Mouse (Mus musculus): ENCODE results near the gene Mtmr1. TPM values are rescaled to one million over a fixed set of nuclear protein-coding genes. Genes with fewer than 3 reads are reported as not detected.
"Not testable (repeated sequence)": the region's sequence is repeated elsewhere in the genome, so short reads cannot be mapped to it uniquely, and the experiment has no call there.

Gene Mtmr1
- polyA plus RNA-seq (2012; rRNA removed) = 14.9 and 15.0 TPM in 2 replicates
- 14.9 and 18.0 TPM in 2 replicates for polyA plus RNA-seq (2014; fragmentation: Nextera tagmentation; extraction: Ambion mirVana)

DNA sequence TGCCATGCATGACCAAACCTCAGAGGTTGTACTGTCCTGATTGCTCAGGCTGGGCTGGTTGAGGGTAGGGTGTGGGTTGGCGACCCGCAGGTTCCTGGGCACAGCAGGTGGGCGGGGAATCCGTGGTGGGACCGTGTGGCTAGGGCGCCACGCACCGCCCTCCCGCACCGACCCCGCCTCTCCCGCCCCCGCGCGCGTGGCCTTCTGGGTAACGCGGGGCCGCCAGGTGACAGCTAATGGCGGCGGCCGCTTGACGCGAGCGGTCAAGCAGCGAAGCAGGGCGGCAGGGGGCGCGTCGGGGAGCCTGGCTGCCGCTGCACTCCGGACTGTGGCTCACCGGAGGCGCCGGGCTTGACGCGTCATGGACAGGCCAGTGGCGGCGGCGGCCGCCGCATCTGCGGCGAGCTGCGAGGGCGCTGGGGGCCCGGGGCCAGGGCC, at the start of gene Mtmr1:
TSS of gene Mtmr1 (plus strand) at position 207 of the 438 bp plus-strand sequence.
- no peaks in the 10 kb centered on the region for H3K9me3 ChIP-seq (ENCODE audit: control insufficient read depth, low read length)
- peak within 1 kb of the TSS; percentile 52 for H3K4me2 ChIP-seq (replicated peaks; ENCODE audit: low read depth, low read length, severe bottlenecking)
- peak within 1 kb of the TSS; percentile 67 for H3K9ac ChIP-seq (ENCODE audit: low read depth, low read length, severe bottlenecking)
- DNase-seq (ENCODE audit: low spot score) (peak; percentile 63), ATAC-seq (ENCODE audit: low FRiP score, low read depth) (peak; percentile 85)
- no peaks in the 10 kb centered on the region for H3K27me3 ChIP-seq (ENCODE audit: control insufficient read depth, insufficient read depth, low read length)
- no peaks in the 10 kb centered on the region for H3K36me3 ChIP-seq (ENCODE audit: control insufficient read depth, insufficient read depth, low read length)
- 26% methylated on average over 29 of the region's 47 CpGs for WGBS
- no peaks in the 10 kb centered on the region for H3K4me1 ChIP-seq (ENCODE audit: control insufficient read depth, insufficient read depth, low read length)
- no peak for TF ChIP-seq POLR2A (IDR thresholded peaks at IDR 0.05; ENCODE audit: borderline replicate concordance, extremely low read depth, insufficient read depth, insufficient read length)
- peak within 1 kb of the TSS; percentile 60 for H3K4me3 ChIP-seq (replicated peaks; ENCODE audit: low read length)
- 0 out of 2 replicates have a peak within 1 kb of the TSS, but pooled peaks have one; percentile 13 for H3K27ac ChIP-seq (replicated peaks; ENCODE audit: low read depth, low read length)

DNA sequence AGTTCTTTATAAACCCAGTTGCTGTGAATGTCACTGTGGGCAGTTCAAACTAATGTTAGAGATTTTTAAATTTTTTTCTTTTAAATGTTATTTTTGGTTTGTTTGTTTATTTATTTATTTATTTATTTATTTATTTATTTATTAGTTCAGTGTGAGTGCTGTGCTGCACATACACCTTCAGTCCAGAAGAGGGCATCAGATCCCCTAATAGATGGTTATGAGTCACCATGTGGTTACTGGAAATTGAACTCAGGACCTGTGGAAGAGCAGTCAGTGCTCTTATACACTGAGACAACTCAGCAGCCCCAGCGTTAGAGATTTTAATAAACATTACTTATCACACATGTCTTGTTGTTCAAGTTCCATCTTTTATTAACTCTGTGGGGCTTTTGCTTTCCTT, 12.5 kb upstream of the Mtmr1 start:
- Histone ChIP-seq H3K4me3 (replicated peaks; ENCODE audit: low read length) (no peak overlapping the region), H3K36me3 (ENCODE audit: control insufficient read depth, insufficient read depth, low read length) (no peaks in the 10 kb centered on the region), H3K4me1 (ENCODE audit: control insufficient read depth, insufficient read depth, low read length) (no peaks in the 10 kb centered on the region), H3K9ac (ENCODE audit: low read depth, low read length, severe bottlenecking) (no peak overlapping the region), H3K9me3 (ENCODE audit: control insufficient read depth, low read length) (no peaks in the 10 kb centered on the region), H3K4me2 (replicated peaks; ENCODE audit: low read depth, low read length, severe bottlenecking) (no peak overlapping the region), H3K27ac (replicated peaks; ENCODE audit: low read depth, low read length) (no peak overlapping the region), H3K27me3 (ENCODE audit: control insufficient read depth, insufficient read depth, low read length) (no peaks in the 10 kb centered on the region)
- DNase-seq (ENCODE audit: low spot score) = no peak
- ATAC-seq (ENCODE audit: low FRiP score, low read depth) = no peak
- WGBS = 84% methylated on average over 1 of the region's 1 CpGs
- TF ChIP-seq POLR2A (IDR thresholded peaks at IDR 0.05; ENCODE audit: borderline replicate concordance, extremely low read depth, insufficient read depth, insufficient read length) = no peak

DNA sequence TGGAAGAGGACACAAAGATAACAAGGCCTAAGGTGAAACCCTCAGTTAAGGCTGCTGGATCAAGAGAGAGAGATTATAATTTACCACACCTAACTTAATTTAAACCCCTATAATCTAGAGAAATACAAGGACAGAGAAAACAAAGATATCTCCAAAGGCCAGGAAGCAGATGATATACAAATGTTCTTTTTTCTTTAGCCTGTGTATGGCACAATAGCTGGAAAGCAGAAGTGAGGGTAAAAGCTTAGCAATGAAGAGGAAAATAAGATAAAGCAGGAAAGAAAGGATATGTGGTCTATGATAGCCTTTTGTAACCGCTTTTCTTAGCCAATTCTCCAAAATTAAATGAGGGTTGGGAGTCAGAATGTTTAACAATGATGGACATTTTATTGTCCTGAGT, 9.2 kb upstream of the Mtmr1 start:
- Histone ChIP-seq H3K4me2 (replicated peaks; ENCODE audit: low read depth, low read length, severe bottlenecking) (no peak overlapping the region), H3K4me1 (ENCODE audit: control insufficient read depth, insufficient read depth, low read length) (no peaks in the 10 kb centered on the region), H3K9me3 (ENCODE audit: control insufficient read depth, low read length) (no peaks in the 10 kb centered on the region), H3K9ac (ENCODE audit: low read depth, low read length, severe bottlenecking) (no peak overlapping the region), H3K4me3 (replicated peaks; ENCODE audit: low read length) (no peak overlapping the region), H3K27me3 (ENCODE audit: control insufficient read depth, insufficient read depth, low read length) (no peaks in the 10 kb centered on the region), H3K36me3 (ENCODE audit: control insufficient read depth, insufficient read depth, low read length) (no peaks in the 10 kb centered on the region), H3K27ac (replicated peaks; ENCODE audit: low read depth, low read length) (no peak overlapping the region)
- WGBS = 53% methylated on average over 1 of the region's 1 CpGs
- ATAC-seq (ENCODE audit: low FRiP score, low read depth) (no peak), DNase-seq (ENCODE audit: low spot score) (no peak)
- no peak for TF ChIP-seq POLR2A (IDR thresholded peaks at IDR 0.05; ENCODE audit: borderline replicate concordance, extremely low read depth, insufficient read depth, insufficient read length)

DNA sequence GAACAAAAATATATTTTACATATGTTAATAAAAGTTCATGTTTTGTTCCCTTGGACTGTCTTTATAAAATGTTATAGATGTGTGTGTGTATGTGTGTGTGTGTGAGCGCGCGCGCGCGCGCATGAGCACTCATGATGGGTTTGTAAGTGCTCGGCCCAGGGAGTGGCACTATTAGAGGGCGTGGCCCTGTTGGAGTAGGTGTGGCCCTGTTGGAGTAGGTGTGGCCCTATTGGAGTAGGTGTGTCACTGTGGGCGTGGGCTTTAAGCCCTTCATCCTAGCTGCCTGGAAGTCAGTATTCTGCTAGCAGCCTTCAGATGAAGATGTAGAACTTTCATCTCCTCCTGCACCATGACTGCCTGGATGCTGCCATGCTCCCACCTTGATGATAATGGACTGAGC, 2.8 kb upstream of the Mtmr1 start:
- H3K9ac ChIP-seq (ENCODE audit: low read depth, low read length, severe bottlenecking); H3K4me3 ChIP-seq (replicated peaks; ENCODE audit: low read length); H3K36me3 ChIP-seq (ENCODE audit: control insufficient read depth, insufficient read depth, low read length); H3K4me1 ChIP-seq (ENCODE audit: control insufficient read depth, insufficient read depth, low read length); H3K4me2 ChIP-seq (replicated peaks; ENCODE audit: low read depth, low read length, severe bottlenecking); H3K9me3 ChIP-seq (ENCODE audit: control insufficient read depth, low read length); H3K27me3 ChIP-seq (ENCODE audit: control insufficient read depth, insufficient read depth, low read length); H3K27ac ChIP-seq (replicated peaks; ENCODE audit: low read depth, low read length); DNase-seq (ENCODE audit: low spot score); ATAC-seq (ENCODE audit: low FRiP score, low read depth): not testable (repeated sequence)
- 91% methylated on average over 10 of the region's 10 CpGs for WGBS

DNA sequence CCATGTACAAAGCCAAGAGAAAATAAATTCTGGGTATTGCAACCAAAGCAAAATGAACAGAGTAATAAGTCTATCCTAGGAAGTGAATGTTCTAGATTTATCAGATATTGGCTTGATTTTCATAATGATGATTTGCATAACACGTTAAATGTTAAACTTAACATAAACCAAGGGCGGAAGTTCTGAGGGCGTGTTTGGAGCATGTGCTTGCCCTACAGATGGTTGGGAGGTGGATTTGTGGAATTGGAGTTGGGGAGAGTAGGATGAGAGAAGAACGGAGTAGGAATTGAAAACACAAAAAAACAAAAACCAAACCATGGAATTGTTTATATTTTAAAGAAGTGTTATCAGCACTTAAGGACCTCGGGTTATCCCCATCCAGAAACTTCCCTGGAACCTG, 498 bp upstream of the Mtmr1 start:
- no peaks in the 10 kb centered on the region for H3K27me3 ChIP-seq (ENCODE audit: control insufficient read depth, insufficient read depth, low read length)
- ATAC-seq (ENCODE audit: low FRiP score, low read depth) (no peak), DNase-seq (ENCODE audit: low spot score) (no peak)
- no peaks in the 10 kb centered on the region for H3K9me3 ChIP-seq (ENCODE audit: control insufficient read depth, low read length)
- no peaks in the 10 kb centered on the region for H3K4me1 ChIP-seq (ENCODE audit: control insufficient read depth, insufficient read depth, low read length)
- peak overlapping the region; percentile 60 for H3K4me3 ChIP-seq (replicated peaks; ENCODE audit: low read length)
- no peak overlapping the region for H3K27ac ChIP-seq (replicated peaks; ENCODE audit: low read depth, low read length)
- no peak for TF ChIP-seq POLR2A (IDR thresholded peaks at IDR 0.05; ENCODE audit: borderline replicate concordance, extremely low read depth, insufficient read depth, insufficient read length)
- WGBS = 70% methylated on average over 5 of the region's 5 CpGs
- H3K4me2 ChIP-seq (replicated peaks; ENCODE audit: low read depth, low read length, severe bottlenecking) = peak overlapping the region; percentile 52
- H3K36me3 ChIP-seq (ENCODE audit: control insufficient read depth, insufficient read depth, low read length) = no peaks in the 10 kb centered on the region
- peak overlapping the region; percentile 67 for H3K9ac ChIP-seq (ENCODE audit: low read depth, low read length, severe bottlenecking)

DNA sequence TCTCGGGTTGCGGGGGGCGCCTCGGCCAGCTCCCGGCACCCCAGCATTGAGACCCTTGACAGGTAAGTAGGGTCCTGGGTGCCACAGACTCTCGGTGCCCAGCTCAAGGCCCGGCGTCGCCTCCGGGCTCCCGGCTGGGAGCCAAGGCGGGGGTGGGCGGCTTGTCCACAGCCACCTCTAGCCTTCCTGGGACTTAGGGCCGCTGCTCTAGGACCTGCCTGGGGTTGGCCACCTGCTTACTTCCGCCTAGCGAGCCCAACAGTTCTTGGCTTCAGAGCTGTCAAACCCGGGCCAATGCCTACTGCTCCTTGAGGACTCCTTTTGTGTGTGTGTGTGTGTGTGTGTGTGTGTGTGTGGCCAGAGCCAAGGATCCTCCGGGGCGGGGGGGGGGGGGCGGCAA, 451 bp downstream of the Mtmr1 start:
- no peaks in the 10 kb centered on the region for H3K4me1 ChIP-seq (ENCODE audit: control insufficient read depth, insufficient read depth, low read length)
- WGBS = 13% methylated on average over 9 of the region's 20 CpGs
- H3K4me2 ChIP-seq (replicated peaks; ENCODE audit: low read depth, low read length, severe bottlenecking) = peak overlapping the region; percentile 52
- DNase-seq (ENCODE audit: low spot score) (no peak), ATAC-seq (ENCODE audit: low FRiP score, low read depth) (peak; percentile 75)
- TF ChIP-seq POLR2A (IDR thresholded peaks at IDR 0.05; ENCODE audit: borderline replicate concordance, extremely low read depth, insufficient read depth, insufficient read length) = no peak
- peak overlapping the region; percentile 67 for H3K9ac ChIP-seq (ENCODE audit: low read depth, low read length, severe bottlenecking)
- H3K27me3 ChIP-seq (ENCODE audit: control insufficient read depth, insufficient read depth, low read length) = no peaks in the 10 kb centered on the region
- no peaks in the 10 kb centered on the region for H3K9me3 ChIP-seq (ENCODE audit: control insufficient read depth, low read length)
- peak overlapping the region; percentile 60 for H3K4me3 ChIP-seq (replicated peaks; ENCODE audit: low read length)
- 0 out of 2 replicates have a peak overlapping the region, but pooled peaks have one; percentile 13 for H3K27ac ChIP-seq (replicated peaks; ENCODE audit: low read depth, low read length)
- H3K36me3 ChIP-seq (ENCODE audit: control insufficient read depth, insufficient read depth, low read length) = no peaks in the 10 kb centered on the region

All from limb, embryonic 14.5 days (tissue).